Mouse (Mus musculus): ENCODE data around the gene Man1b1.

GRCm38 (mm10) chr2:25331470-25331869, 668 bp upstream of the Man1b1 start:
- TF ChIP-seq CTCF (IDR thresholded peaks at IDR 0.05; ENCODE audit: low read depth, low read length) (no peak), EP300 (IDR thresholded peaks at IDR 0.05; ENCODE audit: insufficient read depth, low read depth, low read length) (no peak), POLR2A (IDR thresholded peaks at IDR 0.05; ENCODE audit: insufficient read depth, low read length) (no peak)
